Mouse (Mus musculus): ENCODE measurements around the gene Padi2.

DNA sequence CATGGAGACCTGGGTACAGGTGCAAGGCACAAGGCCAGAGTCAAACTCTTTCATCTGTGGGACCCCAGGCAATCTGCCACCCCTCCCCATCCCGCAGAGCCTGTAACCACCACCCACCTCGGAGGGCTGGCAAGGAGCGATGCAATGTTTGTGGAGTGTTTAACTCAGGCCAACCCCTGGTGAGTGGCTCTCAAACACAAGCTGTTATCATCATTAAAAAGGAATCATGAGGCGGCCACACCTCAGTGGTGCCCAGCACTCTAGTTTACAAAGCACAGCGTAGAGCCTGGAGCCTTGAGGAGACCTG is 33.5 kb upstream of the Padi2 start:
- TF ChIP-seq GATA1 (IDR thresholded peaks at IDR 0.05; ENCODE audit: low read length) = no peak
- TF ChIP-seq TAL1 (IDR thresholded peaks at IDR 0.05; ENCODE audit: low read length) = no peak
